ENCODE assay signal across 9 mouse cellular contexts in genomic region chr1:86214158-86214557, GRCm38 (mm10). TPM values are rescaled to one million over a fixed set of nuclear protein-coding genes. Genes with fewer than 3 reads are reported as not detected.
A peak's percentile ranks its signal among the peaks of the same experiment; 100 is the strongest.
DNase-seq lines count a peak whose midpoint lies in the region; ATAC-seq and TF ChIP-seq lines count a peak whose summit lies in the region.
"Had no signal": no experiment of that assay in that cellular context is flagged by ENCODE, and none has a peak within 500 bp of the region (broad histone marks: within the 10 kb centered on the region; RNA-seq: fewer than 3 reads in every experiment).

No protein-coding gene starts in this region.

- 0 out of 2 replicates have a peak, but pooled peaks have one; percentile 8 for ATAC-seq in forebrain, embryonic 16.5 days
- ATAC-seq in lung, embryonic 16.5 days (ENCODE audit: low read depth), result peak; percentile 41

- in situ Hi-C loops in ES-E14 (cut with MboI; ENCODE audit: low sequenced_read_pairs in 2 of 2, unreplicated experiment in 2 of 2), result no loop called here

- WGBS in forebrain, embryonic 16.5 days, result 4% methylated on average over 1 of the region's 1 CpGs
- 8% methylated on average over 1 of the region's 1 CpGs for WGBS in hindbrain, embryonic 10.5 days
- 0% methylated on average over 1 of the region's 1 CpGs for WGBS in lung, embryonic 16.5 days

- H3K4me3 ChIP-seq in ES-E14 (ENCODE audit: insufficient read depth in 1 of 2, low read depth in 1 of 2, low read length in 2 of 2, poor library complexity in 1 of 2, severe bottlenecking in 1 of 2), result no peak overlapping the region
- H3K4me3 ChIP-seq in forebrain, embryonic 16.5 days (replicated peaks; ENCODE audit: low read length), result no peak overlapping the region
- no peak overlapping the region for H3K4me3 ChIP-seq in hindbrain, embryonic 10.5 days
- no peak overlapping the region for H3K4me3 ChIP-seq in lung, embryonic 16.5 days (ENCODE audit: low read length)
- H3K4me3 ChIP-seq: megakaryocyte, embryonic 14.5 days had no signal

- no peak overlapping the region for H3K4me2 ChIP-seq in forebrain, embryonic 16.5 days (ENCODE audit: low read length)
- no peak overlapping the region for H3K4me2 ChIP-seq in lung, embryonic 16.5 days (ENCODE audit: low read depth, low read length)

- H3K27me3 ChIP-seq in forebrain, embryonic 16.5 days (replicated peaks; ENCODE audit: control insufficient read depth, insufficient read depth, low read length), result no peaks in the 10 kb centered on the region
- H3K27me3 ChIP-seq in hindbrain, embryonic 10.5 days (ENCODE audit: insufficient read depth, poor library complexity, severe bottlenecking), result no peaks in the 10 kb centered on the region
- H3K27me3 ChIP-seq in lung, embryonic 16.5 days (ENCODE audit: control insufficient read depth, insufficient read depth, low read depth, low read length), result no peaks in the 10 kb centered on the region
- H3K27me3 ChIP-seq: megakaryocyte, embryonic 14.5 days had no signal

- DNase-seq in ES-E14 (ENCODE audit: low read depth, low spot score), result peak; percentile 72
- peak; percentile 50 for DNase-seq in c-Kit-negative CD71-positive TER-119-positive erythroid progenitor cells, embryonic 14.5 days (ENCODE audit: low read depth, low spot score)
- DNase-seq in hindbrain, embryonic 10.5 days (ENCODE audit: low spot score), result peak; percentile 82
- peak; percentile 79 for DNase-seq in layer of hippocampus, adult 9-10 months (ENCODE audit: low spot score)
- peak; percentile 82 for DNase-seq in retina, postnatal 1 day
- DNase-seq in thymus, postnatal 4 days, result peak; percentile 84

- no peak overlapping the region for H3K27ac ChIP-seq in ES-E14 (ENCODE audit: insufficient read depth, low read depth, low read length, poor library complexity, severe bottlenecking)
- H3K27ac ChIP-seq in forebrain, embryonic 16.5 days (ENCODE audit: low read length), result no peak overlapping the region
- H3K27ac ChIP-seq in hindbrain, embryonic 10.5 days, result no peak overlapping the region
- H3K27ac ChIP-seq in lung, embryonic 16.5 days (ENCODE audit: low read length), result no peak overlapping the region

- peaks cover 9% of the 10 kb centered on the region; the same call in 1 of the 2 replicates for H3K36me3 ChIP-seq in ES-E14 (ENCODE audit: control insufficient read depth, insufficient read depth, low read length, poor library complexity, severe bottlenecking)
- peaks cover 20% of the 10 kb centered on the region for H3K36me3 ChIP-seq in forebrain, embryonic 16.5 days (ENCODE audit: control insufficient read depth, insufficient read depth)
- peaks cover 75% of the 10 kb centered on the region for H3K36me3 ChIP-seq in hindbrain, embryonic 10.5 days
- H3K36me3 ChIP-seq in lung, embryonic 16.5 days (ENCODE audit: control insufficient read depth, insufficient read depth, low read length), result peaks cover 8% of the 10 kb centered on the region

- H3K9ac ChIP-seq in ES-E14 (ENCODE audit: insufficient read depth, low read depth, low read length, poor library complexity, severe bottlenecking), result no peak overlapping the region
- no peak overlapping the region for H3K9ac ChIP-seq in forebrain, embryonic 16.5 days (replicated peaks; ENCODE audit: low read depth, low read length)
- H3K9ac ChIP-seq in lung, embryonic 16.5 days (ENCODE audit: low read length), result no peak overlapping the region

- peaks cover 0 to 5% of the 10 kb centered on the region in 2 experiments; a peak in 1 of 4 replicates for H3K4me1 ChIP-seq in ES-E14 (ENCODE audit: control insufficient read depth in 2 of 2, insufficient read depth in 2 of 2, low read length in 2 of 2, poor library complexity in 1 of 2)
- H3K4me1 ChIP-seq in forebrain, embryonic 16.5 days (replicated peaks; ENCODE audit: control insufficient read depth, insufficient read depth, low read length), result no peaks in the 10 kb centered on the region
- H3K4me1 ChIP-seq in hindbrain, embryonic 10.5 days (replicated peaks), result no peaks in the 10 kb centered on the region
- H3K4me1 ChIP-seq in lung, embryonic 16.5 days (replicated peaks; ENCODE audit: control insufficient read depth, insufficient read depth, low read length), result no peaks in the 10 kb centered on the region

- H3K9me3 ChIP-seq in ES-E14 (ENCODE audit: control insufficient read depth, insufficient read depth, low read depth, low read length), result no peaks in the 10 kb centered on the region
- 0 out of 2 replicates have a peak, but pooled peaks cover 4% of the 10 kb centered on the region for H3K9me3 ChIP-seq in forebrain, embryonic 16.5 days (ENCODE audit: control insufficient read depth, low read length)
- H3K9me3 ChIP-seq in hindbrain, embryonic 10.5 days, result no peaks in the 10 kb centered on the region
- no peaks in the 10 kb centered on the region for H3K9me3 ChIP-seq in lung, embryonic 16.5 days (ENCODE audit: control insufficient read depth, low read length)
- H3K9me3 ChIP-seq: megakaryocyte, embryonic 14.5 days had no signal

TF ChIP-seq in ES-E14, 5 proteins besides CTCF, POLR2A, EP300 and RAD21:
- TF ChIP-seq ZC3H11A (IDR thresholded peaks at IDR 0.05; ENCODE audit: borderline replicate concordance, low read depth, low read length), result peak; percentile 77
- no peak for TF ChIP-seq ZNF384 (IDR thresholded peaks at IDR 0.05; ENCODE audit: low read depth, low read length)

RNA-seq across cellular contexts. Expression of gene Armc9, which starts 59.6 kb away (rescaled TPM):
- total RNA-seq in ES-E14 (2012; rRNA removed), result 12.6 TPM in 2 replicates
- 32.5 and 36.5 TPM in 2 replicates for polyA plus RNA-seq in forebrain, embryonic 16.5 days (2015; fragmentation: Nextera tagmentation; extraction: Ambion mirVana)
- 38.7 and 39.3 TPM in 2 replicates for polyA plus RNA-seq in hindbrain, embryonic 10.5 days (2016; fragmentation: Nextera tagmentation; extraction: Ambion mirVana)
- polyA plus RNA-seq in lung, embryonic 16.5 days (2015; fragmentation: Nextera tagmentation; extraction: Ambion mirVana), result 19.0 and 20.5 TPM in 2 replicates
